8 mouse cellular contexts compared by ENCODE assay signal in genomic region chr4:126468285-126468901, GRCm38 (mm10). TPM values are rescaled to one million over a fixed set of nuclear protein-coding genes. Genes with fewer than 3 reads are reported as not detected.
DNase-seq lines count a peak whose midpoint lies in the region; ATAC-seq and TF ChIP-seq lines count a peak whose summit lies in the region.

TSS of gene Ago1 (minus strand) at chr4:126468583.

- H3K4me2 ChIP-seq in heart, embryonic 11.5 days = peak within 1 kb of the TSS; percentile 86
- H3K4me2 ChIP-seq in kidney, embryonic 16.5 days (replicated peaks; ENCODE audit: low read depth, low read length) = peak within 1 kb of the TSS; percentile 56
- peak within 1 kb of the TSS; percentile 62 for H3K4me2 ChIP-seq in myocyte (ENCODE audit: low read depth)

- peak; percentile 97 for DNase-seq in B cell, adult 2 months
- peak; percentile 98 for DNase-seq in brain, adult 2 months (ENCODE audit: low read depth, low spot score)
- DNase-seq in liver, adult 2 months (ENCODE audit: extremely low read depth, low read depth, low spot score) = peak; percentile 73
- peak; percentile 97 for DNase-seq in splenic B cell, adult 2 months (ENCODE audit: low read depth, low spot score)

- under 1% methylated on average over 51 of the region's 55 CpGs for WGBS in heart, embryonic 11.5 days (ENCODE audit: insufficient replicate concordance)
- WGBS in kidney, embryonic 16.5 days = under 1% methylated on average over 44 of the region's 55 CpGs
- WGBS in liver, adult 2 months = under 1% methylated on average over 55 of the region's 55 CpGs

- H3K4me1 ChIP-seq in heart, embryonic 11.5 days (ENCODE audit: control insufficient read depth, insufficient read depth, low read length) = peaks cover 26% of the 10 kb centered on the region
- peaks cover 34% of the 10 kb centered on the region for H3K4me1 ChIP-seq in kidney, embryonic 16.5 days (ENCODE audit: insufficient read depth, low read length)
- 0 out of 2 replicates have a peak, but pooled peaks cover 2% of the 10 kb centered on the region for H3K4me1 ChIP-seq in liver, adult 2 months (ENCODE audit: control insufficient read depth, insufficient read depth, low read length)

- peak; percentile 88 for TF ChIP-seq CTCF in liver, adult 2 months (IDR thresholded peaks at IDR 0.05; ENCODE audit: low read depth, low read length)

- no peaks in the 10 kb centered on the region for H3K9me3 ChIP-seq in heart, embryonic 11.5 days (replicated peaks; ENCODE audit: control insufficient read depth, low read length)
- no peaks in the 10 kb centered on the region for H3K9me3 ChIP-seq in kidney, embryonic 16.5 days (ENCODE audit: low read length)

- no peaks in the 10 kb centered on the region for H3K27me3 ChIP-seq in heart, embryonic 11.5 days (ENCODE audit: control insufficient read depth, insufficient read depth, low read length)
- H3K27me3 ChIP-seq in kidney, embryonic 16.5 days (ENCODE audit: insufficient read depth, low read length) = no peaks in the 10 kb centered on the region
- no peaks in the 10 kb centered on the region for H3K27me3 ChIP-seq in liver, adult 2 months (ENCODE audit: control insufficient read depth, insufficient read depth, low read length)
- H3K27me3 ChIP-seq in myocyte (ENCODE audit: control insufficient read depth, insufficient read depth, insufficient read length) = no peaks in the 10 kb centered on the region
- H3K27me3 ChIP-seq in splenic B cell, adult 2 months (ENCODE audit: control insufficient read depth, insufficient read depth, low read length, poor library complexity, severe bottlenecking) = no peaks in the 10 kb centered on the region

- H3K9ac ChIP-seq in heart, embryonic 11.5 days (ENCODE audit: low read depth, low read length) = peak within 1 kb of the TSS; percentile 92
- H3K9ac ChIP-seq in kidney, embryonic 16.5 days (replicated peaks; ENCODE audit: low read length) = peak within 1 kb of the TSS; percentile 94
- H3K9ac ChIP-seq in liver, adult 2 months (ENCODE audit: low read depth, low read length) = peak within 1 kb of the TSS; percentile 88

- H3K27ac ChIP-seq in heart, embryonic 11.5 days (ENCODE audit: low read depth, low read length) = peak within 1 kb of the TSS; percentile 82
- peak within 1 kb of the TSS; percentile 92 for H3K27ac ChIP-seq in kidney, embryonic 16.5 days (ENCODE audit: low read length)
- H3K27ac ChIP-seq in liver, adult 2 months (replicated peaks; ENCODE audit: insufficient read depth, low read depth, low read length) = peak within 1 kb of the TSS; percentile 41

- H3ac ChIP-seq in myocyte (ENCODE audit: control insufficient read depth, insufficient read length) = peak within 1 kb of the TSS; percentile 45

- no peaks in the 10 kb centered on the region for H3K36me3 ChIP-seq in heart, embryonic 11.5 days (ENCODE audit: control insufficient read depth, insufficient read depth, low read length)
- no peaks in the 10 kb centered on the region for H3K36me3 ChIP-seq in kidney, embryonic 16.5 days (ENCODE audit: insufficient read depth, low read length)
- no peaks in the 10 kb centered on the region for H3K36me3 ChIP-seq in liver, adult 2 months (ENCODE audit: control insufficient read depth, insufficient read depth, low read length)
- no peaks in the 10 kb centered on the region for H3K36me3 ChIP-seq in myocyte (ENCODE audit: control insufficient read depth, insufficient read depth)
- H3K36me3 ChIP-seq in splenic B cell, adult 2 months (ENCODE audit: control insufficient read depth, insufficient read depth, low read length, poor library complexity, severe bottlenecking) = no peaks in the 10 kb centered on the region

- peaks cover 10% of the 10 kb centered on the region for H3K79me2 ChIP-seq in liver, adult 2 months (ENCODE audit: control insufficient read depth, insufficient read depth, low read length)
- H3K79me2 ChIP-seq in myocyte (ENCODE audit: control insufficient read depth, insufficient read depth) = no peaks in the 10 kb centered on the region

- peak; percentile 92 for ATAC-seq in erythroblast, adult 5-6 weeks (replicated peaks; ENCODE audit: low FRiP score, poor library complexity, severe bottlenecking)
- ATAC-seq in heart, embryonic 11.5 days (replicated peaks; ENCODE audit: insufficient number of reproducible peaks, low FRiP score, low TSS enrichment) = peak; percentile 88
- peak; percentile 89 for ATAC-seq in kidney, embryonic 16.5 days (ENCODE audit: low FRiP score, low TSS enrichment)

- peak; percentile 72; the same call in 1 of the 2 replicates for TF ChIP-seq POLR2A in liver, adult 2 months (IDR thresholded peaks at IDR 0.05; ENCODE audit: extremely low read depth, insufficient read depth, low read length)
- peak; percentile 84 for TF ChIP-seq POLR2A in myocyte (IDR thresholded peaks at IDR 0.05; ENCODE audit: insufficient read length, low read depth)

- peak within 1 kb of the TSS; percentile 88 for H3K4me3 ChIP-seq in heart, embryonic 11.5 days (ENCODE audit: low read depth, low read length)
- H3K4me3 ChIP-seq in kidney, embryonic 16.5 days (ENCODE audit: low read length) = peak within 1 kb of the TSS; percentile 92
- peak within 1 kb of the TSS; percentile 87 for H3K4me3 ChIP-seq in liver, adult 2 months (ENCODE audit: insufficient read depth, low read depth, low read length)
- H3K4me3 ChIP-seq in myocyte = peak within 1 kb of the TSS; percentile 64

TF ChIP-seq in myocyte, 11 proteins besides CTCF, POLR2A, EP300 and RAD21:
- TF ChIP-seq E2F4 (IDR thresholded peaks at IDR 0.05; ENCODE audit: insufficient read depth) (no peak), SRF (IDR thresholded peaks at IDR 0.05; ENCODE audit: control insufficient read depth, insufficient read length, low read depth) (peak; percentile 29), MYOG (IDR thresholded peaks at IDR 0.05; ENCODE audit: control insufficient read depth in 1 of 3, insufficient read depth in 1 of 3, insufficient read length in 2 of 3, low read depth in 2 of 3) (peak in 2 of 3 experiments; percentile 32)
TF ChIP-seq in myocyte: peak in this region for 2.

RNA-seq across cellular contexts. Expression of gene Ago1, which starts in this region (rescaled TPM):
- 4.8 and 5.2 TPM in 2 replicates for total RNA-seq in erythroblast, adult 5-6 weeks (2015; ENCODE audit: low replicate concordance)
- total RNA-seq in erythroblast, adult 5-6 weeks (2017; ENCODE audit: low replicate concordance) = 2.8 and 3.7 TPM in 2 replicates
- 3.9 and 4.1 TPM in 2 replicates for polyA plus RNA-seq in heart, embryonic 11.5 days (2014; fragmentation: Nextera tagmentation; extraction: Ambion mirVana)
- polyA plus RNA-seq in kidney, embryonic 16.5 days (2015; fragmentation: Nextera tagmentation; extraction: Ambion mirVana) = 4.6 and 5.1 TPM in 2 replicates
- 6.5 and 9.8 TPM in 2 replicates for total RNA-seq in liver, adult 2 months (2014; rRNA removed)
- polyA plus RNA-seq in liver, adult 2 months (2012; rRNA removed) = 9.7 and 9.8 TPM in 2 replicates
- 8.4 TPM for polyA plus RNA-seq in myocyte (2012; fragmentation: generic; extraction: Trizol)

Comparison
In these comparisons a context has a peak if more than half of its experiments do, and no peak if none do; other contexts are left out.
1. Peak in every context shown above with its lines: DNase-seq, ATAC-seq, H3K4me3 ChIP-seq and H3K27ac ChIP-seq.
2. H3K27ac ChIP-seq: peak in every context shown above with its lines; median percentile 92 in kidney, embryonic 16.5 days; 82 in heart, embryonic 11.5 days; 41 in liver, adult 2 months.